Mouse (Mus musculus) lung, postnatal 4 days (tissue): ENCODE data around the gene Gjb5.
A peak's percentile ranks its signal among the peaks of the same experiment; 100 is the strongest.

Experiments used
- DNase-seq, 2 experiments: peaks; one replicate each; pipeline ENCODE4 v3.0.0; 2021

Gjb5 gene

DNA sequence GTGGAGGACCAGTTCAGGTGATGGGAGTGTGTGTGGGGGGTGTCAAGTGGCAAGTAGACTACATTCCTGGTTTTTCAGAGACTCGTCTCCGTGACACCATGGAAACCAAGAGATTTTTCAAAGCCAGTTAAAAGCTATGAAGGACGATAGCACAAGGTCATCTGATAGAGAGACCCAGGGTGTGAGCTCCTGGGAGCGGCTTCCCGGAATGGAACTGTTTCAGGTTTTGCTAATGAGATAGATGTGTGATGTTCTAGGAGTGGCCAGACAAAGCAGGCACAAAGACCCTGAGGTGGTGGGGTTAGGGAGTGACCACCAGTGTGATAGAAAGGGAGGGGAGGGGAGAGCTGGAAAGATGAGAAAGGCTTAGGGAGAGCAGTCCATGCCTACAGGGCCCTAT, 13.0 kb downstream of the Gjb5 start:
- no peak for DNase-seq

DNA sequence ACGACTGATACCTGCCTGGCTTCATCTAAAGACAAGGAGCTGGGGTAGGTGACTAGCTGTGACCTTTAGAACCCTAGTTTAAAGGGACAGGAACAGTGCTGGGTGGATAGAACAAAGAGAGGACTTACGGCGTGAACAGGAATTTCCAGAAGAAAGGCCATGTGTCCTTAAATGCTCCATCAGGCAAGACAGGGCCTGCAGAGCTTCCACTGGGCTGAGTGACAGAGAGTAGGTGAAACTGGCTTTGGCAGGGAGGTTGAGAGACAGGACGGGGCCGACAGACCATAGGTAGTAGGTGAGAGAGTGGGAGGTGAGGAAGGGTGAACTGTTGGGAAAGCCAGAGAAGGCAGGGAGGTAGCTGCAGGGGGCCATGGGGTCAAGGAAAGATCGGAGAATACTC, 16.6 kb downstream of the Gjb5 start:
- no peak for DNase-seq

DNA sequence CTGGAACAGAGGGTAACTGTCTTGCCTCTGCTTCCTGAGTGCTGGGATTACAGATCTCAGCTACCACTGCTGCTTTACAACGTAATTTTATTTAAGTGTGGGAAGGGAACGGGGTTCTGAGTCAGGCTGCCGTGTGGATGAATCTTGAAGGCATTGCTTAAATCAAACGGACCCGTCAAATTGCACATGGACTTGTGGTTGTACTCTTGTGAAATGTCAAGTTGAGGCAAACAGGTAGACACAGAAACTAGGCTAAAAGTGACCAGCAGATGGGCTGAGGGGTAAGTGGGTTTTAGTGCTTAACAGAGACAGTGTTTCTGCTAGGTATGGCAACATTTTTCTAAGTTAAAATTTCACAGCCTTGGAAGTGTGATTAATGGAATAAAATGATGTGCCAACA, 20.3 kb downstream of the Gjb5 start:
- no peak for DNase-seq

DNA sequence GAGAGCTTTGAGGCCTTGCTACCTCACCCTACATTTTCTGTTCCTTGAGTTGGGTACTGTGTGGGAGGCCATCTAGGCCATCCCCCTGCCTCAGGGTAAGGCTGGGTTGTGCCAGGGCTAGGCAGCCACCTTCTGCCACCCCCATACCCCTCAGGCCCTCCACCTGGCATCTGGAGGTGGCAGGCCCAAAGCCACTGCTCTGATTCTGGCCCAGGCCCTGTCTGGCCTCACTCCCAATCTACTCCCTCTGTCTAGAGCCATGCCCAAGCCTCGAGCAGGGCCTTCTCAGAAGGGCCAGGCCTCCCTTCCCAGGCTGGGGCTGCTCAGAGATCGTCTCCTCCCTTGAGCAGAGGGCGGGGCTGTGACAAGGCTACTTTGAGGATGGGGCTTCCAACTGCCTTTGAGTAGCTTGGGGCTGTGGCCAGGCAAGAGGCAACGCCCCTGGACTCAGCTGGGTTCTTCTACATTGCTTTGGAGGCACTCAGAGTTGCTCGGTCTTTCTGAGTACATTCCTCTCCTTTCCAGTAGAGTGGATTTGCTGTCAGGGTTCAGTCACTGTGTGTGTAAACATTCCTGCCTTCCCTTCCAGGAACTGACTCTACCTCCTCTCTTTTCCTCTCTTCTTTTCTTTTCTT, 23.0 kb downstream of the Gjb5 start:
- peak in 1 of 2 experiments; percentile 43 for DNase-seq

DNA sequence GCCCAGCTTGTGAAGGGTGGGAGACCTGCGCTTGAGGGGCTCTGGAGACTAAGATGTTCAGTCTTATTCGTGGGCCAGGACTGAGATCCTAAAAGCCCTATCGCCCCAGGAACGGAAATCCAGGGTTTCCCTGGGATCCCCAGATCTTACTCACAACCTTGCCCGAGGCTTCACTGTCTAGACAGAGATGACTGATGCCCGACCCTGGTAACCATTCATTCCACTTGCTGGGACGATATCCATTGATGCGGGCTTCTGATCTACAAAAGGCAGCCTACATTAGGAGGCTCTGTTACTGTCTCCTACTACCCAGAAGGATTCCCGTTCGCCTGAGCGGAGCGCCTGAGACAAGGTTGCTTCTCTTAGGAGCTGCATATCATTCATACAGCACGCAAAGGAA, 26.8 kb downstream of the Gjb5 start:
- no peak for DNase-seq

DNA sequence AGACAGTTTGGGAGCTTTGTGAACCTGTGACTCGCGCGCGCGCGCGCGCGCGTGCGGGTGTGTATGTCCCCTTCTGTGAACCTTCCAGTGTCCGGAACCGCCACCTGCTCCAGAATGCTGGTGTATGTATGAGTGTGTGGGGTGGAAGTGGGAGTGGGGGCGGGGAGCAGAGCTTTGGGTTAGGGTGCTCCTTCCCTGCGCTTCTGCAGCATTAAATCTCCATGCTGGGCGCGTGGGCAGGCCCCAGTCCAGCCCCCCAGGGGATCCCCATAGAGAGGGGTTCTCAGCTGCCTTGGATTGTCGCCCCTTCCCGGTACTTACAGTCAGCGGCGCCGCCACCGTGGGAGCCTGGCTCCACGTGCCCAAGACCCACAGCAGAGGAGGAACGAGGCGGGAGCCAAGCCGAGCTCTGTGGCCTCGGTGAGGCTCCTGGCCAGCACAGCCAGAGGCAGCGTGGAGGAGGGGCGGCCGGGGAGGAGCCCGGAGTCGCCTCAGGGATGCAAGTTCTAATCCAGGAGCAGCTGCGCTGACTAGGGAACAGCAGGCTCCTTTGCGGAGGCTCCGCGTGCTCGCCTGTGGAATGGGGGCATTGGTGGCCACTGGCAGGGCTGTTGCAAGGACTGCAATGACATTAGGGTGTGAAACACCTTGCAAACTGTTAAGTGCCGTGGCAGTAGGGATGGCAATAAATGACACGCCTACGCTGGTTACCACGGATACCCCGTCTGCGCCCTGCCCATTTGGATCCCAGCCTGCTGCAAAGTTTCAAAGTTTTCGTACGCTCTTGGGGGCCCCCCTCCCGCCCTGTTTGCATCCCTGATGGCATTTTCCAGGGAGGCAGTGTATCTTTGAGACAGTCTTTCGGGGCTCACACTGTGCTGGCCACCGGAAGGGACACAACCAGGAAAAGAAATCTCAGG, 27.5 kb downstream of the Gjb5 start, which contains the start of gene Gjb3:
Gjb3 (minus strand) TSS at position 664 of the 920 bp plus-strand sequence.
- DNase-seq: no peak

DNA sequence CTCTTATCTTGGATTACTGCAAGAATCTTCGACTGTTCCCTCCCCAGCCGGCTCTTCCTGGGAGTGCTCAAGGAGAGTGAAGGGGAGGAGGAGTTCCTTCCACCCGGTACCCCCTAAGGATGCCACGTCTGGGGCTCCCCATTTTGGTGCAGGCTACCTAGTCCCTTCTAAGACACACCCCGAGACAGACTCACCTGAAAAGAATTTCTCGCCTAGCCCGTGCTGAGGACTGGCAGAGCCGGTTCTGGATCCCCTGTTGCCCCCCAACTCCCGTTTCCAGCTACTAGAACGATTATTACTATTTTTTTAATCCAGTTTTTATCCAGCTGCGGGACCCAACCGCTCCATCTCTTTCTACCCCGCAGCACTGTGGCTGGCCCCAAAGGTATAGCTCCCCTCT, 28.2 kb downstream of the Gjb5 start:
- no peak for DNase-seq

DNA sequence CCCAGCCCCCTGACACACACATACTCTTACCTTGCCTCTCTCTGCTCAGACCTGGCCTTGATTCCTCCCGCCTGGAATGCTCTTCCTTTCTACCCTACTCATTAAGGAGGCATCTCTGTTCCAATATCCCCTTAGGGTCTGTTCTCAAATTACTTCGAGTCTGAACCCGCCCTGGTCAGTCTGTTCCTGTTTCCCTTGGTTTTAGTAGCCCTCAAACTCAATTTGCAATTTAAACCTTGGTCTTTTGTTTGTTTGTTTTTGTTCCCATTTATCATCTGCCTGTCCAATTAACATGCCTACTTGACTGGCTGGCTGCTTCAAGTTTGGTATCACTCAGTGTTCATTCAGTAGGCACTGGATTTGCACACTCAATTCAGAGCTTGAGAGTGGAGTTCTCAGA, 28.9 kb downstream of the Gjb5 start:
- DNase-seq: no peak

DNA sequence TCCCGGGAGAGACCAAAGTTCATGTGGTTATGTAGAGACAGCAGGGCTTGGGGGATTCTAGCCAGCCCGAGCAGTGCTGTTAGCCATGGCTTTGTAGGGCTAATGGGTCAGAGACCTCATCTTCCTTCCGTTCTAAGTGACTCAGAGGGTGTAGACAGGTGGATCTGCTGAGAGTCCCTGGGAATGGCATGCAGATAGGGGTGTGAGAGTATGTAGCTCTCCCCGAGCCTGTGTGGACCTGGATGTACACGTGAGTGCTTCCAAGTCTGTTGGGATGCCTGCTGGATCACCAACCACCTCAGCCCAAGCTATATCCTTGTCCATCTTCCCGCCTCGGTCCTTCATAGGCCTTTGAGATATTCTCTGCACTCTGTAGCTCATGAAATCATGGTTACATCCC, 29.6 kb downstream of the Gjb5 start:
- no peak for DNase-seq

DNA sequence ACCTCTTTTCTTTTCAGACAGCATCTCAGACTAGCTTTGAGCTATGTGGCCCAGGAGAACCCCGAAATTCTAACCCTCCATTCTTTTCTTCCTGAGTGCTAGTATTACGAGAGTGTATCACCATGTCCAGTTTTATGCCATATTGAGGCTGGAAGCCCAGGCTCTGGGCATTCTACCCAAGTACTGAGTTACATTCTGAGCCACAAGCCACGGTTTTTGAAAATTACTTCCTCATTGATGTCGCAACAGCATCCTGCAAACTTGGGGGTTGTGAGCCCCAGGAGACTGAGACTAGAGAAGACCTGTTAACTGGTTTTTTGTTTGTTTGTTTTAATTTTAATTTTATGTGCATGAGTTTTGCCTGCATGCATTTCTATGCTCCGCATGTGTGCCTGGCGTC, 30.2 kb downstream of the Gjb5 start:
- DNase-seq: no peak

DNA sequence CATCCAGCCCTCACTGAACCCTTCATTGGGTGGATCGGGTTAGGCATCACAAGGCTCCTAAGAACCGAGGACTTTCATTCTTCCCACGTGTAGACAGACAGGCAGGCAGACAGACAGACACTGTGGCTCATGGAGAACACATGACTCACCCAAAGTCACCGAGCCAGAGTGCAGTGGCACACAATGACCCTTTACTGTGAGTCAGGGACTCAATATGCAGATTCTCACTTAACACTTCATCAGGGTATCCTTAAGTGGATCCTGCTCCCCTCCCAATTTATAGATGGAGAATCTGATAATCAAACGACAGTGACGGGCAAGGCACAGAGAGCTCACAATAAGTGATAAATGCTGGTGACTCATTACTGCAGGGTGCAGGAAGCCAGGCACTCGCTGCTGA, 30.7 kb downstream of the Gjb5 start:
- no peak for DNase-seq

DNA sequence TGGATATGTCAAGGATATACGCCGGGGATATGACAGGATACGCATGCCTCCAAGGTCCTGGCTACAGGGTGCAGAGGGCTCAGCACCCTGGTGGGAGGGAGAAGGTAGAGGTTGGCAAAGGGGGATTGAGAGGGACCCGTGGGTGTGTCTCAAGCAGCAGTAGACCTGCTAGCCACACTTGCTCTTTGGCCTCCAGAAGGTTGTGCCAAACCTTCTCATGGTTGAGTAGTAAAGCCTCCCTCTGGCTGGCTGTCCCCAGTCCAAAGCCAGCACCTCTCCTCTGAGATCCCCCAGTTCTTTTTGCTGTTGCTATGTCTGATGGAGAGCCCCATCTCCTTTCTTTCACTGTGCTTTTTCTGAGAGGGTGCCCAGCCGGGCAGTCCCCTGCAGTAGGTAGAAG, 32.7 kb downstream of the Gjb5 start:
- no peak for DNase-seq

DNA sequence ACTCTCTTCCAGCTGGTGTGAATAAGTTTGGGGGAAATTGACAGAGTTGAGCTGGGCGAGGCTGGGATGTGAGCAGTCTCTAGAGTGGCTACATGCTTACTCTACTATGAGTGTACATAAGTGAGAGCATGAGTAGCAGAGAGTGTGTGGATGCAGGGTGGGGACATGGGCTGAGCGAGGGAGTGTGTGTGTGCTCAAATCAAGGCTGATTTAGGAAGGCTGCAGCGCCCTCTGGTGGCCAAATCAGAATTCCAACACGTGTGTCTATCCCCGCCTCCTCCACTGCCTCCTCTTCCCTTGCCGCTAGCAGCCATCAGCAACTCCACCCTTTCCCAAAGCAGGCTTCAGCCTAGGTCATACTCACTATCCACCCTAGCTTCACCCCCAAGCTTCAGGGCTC, 33.2 kb downstream of the Gjb5 start:
- peak; percentile 65 to 82 for DNase-seq

DNA sequence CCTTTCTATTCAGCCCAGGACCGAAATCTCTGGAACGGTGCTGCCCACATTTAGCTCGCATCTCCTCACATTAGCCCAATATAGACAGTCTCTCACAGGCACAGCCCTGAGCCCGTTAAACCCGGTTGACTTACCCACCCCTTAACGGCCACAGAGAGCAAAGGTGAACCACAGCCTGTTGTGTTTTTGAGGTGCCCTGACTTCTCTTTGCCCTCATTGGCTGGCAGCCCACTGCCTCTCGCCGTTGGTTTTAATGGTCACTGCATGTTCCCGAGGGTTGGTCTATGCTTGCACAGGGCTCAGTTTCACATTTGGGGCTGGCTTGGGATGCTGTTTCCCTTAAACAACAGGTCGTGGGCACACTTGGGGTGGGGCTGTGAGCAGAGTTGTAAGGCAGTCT, 33.7 kb downstream of the Gjb5 start:
- no peak for DNase-seq

DNA sequence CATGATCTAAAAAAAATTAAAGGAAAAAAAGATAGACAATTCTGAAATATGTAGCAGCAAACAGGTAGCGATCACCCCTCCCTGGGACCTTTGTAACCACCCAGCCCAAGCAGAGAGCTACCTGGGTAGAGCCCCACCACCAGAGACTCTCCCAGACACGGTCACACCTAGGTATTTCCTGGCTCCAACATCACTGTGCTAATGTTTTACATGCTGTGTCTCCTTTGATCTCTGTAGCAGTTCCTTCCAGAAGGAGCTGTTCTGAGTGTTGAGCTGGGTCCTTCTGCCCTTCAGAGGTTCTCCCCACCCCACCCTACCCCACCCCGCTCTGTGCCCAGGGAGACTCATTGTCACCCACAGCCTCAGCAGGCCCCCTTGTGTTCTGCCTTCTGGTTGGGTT, 34.3 kb downstream of the Gjb5 start:
- no peak for DNase-seq

DNA sequence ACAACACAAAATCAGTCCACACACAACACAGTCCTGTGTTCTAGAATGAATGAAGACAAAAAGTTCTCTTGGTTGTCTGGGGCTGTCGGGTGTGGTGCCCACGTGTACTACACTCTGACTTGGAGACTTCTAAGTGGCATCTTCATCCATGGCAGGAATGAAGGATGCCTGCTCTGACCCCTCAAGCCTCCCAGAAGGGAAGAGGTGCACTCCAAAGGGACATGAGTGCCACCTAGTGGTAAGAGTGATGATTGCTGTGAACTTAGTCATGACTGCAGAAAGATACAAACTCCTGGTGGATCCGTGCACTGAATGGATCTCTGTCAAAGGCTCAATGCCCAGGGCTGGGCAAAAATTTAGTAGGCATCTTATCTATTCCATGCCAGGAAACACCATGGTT, 38.4 kb downstream of the Gjb5 start:
- peak in 1 of 2 experiments; percentile 80 for DNase-seq

DNA sequence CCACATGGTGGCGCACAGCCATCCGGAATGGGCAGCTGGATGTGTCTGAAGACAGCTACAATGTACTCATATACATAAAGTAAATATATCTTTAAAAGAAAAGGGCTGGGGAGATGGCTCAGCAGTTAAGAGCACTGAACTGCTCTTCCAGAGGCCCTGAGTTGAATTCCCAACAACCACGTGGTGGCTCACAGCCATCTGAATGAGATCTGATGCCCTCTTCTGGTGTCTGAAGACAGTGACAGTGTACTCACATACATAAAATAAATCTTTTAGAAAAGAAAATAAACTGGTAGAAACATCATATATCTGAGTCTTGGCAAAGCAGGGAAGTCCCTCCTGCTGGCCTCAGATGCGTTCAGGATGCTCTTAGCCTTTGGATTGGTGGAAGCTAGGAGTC, 40.8 kb downstream of the Gjb5 start:
- DNase-seq: no peak

DNA sequence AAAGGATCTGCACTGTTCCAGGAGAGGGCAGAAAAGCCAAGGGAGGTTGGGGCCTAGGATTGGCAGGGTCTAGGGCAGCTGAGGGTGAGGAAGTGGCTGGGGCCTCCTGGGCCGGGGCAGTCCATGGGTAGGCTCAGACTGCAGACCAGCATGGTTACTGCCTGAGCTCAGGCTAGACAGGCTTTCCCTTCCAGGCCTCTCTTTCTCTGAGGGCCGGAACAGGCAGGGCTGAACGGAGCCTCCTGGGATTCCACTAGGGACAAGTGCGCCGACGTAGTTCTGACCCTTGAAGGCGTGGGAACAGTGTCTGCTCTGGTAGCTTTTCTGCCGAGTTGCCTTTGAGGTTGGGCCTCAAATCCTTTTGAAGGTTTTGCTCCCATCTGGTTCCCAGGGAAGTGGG, 42.2 kb downstream of the Gjb5 start:
- no peak for DNase-seq

DNA sequence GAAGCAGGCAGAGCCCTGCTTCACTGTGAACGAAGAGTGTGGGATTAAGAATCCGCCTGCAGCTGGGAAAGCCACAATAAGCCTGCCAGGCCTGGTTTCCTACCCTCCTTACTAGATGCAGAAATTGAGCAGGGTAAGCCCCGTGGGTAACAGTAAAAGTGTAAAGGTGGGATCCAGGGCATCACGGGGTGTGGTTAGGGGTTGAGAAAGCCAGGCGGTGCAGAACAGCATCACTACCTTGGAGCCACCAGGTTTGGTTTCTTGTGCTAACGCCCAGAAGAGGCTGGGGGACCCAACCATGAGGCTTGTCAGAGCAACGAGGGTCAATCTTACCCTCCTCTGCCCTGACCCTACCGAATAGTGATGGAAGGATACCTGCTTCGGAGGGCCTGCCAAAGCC, 43.4 kb downstream of the Gjb5 start:
- no peak for DNase-seq

DNA sequence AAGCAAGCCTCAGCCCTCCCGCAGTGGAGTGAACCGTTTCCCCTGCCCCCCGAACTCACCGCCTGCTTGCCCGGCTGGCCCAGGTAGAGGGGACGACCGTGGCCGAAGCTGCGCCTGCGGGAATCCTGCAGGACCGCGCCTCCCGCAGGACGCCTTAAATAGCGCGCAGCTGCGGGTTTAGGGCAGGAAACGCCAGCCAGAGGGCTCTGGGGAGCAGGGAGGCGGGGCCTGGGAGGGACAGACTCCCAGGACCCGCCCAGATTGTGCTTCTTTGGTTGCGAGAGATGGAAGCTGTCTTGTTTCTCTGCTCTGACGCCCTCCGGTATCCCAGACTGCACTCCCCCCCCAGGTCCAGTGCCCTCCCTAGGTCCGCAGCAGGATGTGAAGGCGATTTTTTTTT, 44.1 kb downstream of the Gjb5 start, which contains the start of gene Gja4:
Gja4 (minus strand) TSS at position 179 of the 400 bp plus-strand sequence.
- DNase-seq: peak; percentile 87 to 91

DNA sequence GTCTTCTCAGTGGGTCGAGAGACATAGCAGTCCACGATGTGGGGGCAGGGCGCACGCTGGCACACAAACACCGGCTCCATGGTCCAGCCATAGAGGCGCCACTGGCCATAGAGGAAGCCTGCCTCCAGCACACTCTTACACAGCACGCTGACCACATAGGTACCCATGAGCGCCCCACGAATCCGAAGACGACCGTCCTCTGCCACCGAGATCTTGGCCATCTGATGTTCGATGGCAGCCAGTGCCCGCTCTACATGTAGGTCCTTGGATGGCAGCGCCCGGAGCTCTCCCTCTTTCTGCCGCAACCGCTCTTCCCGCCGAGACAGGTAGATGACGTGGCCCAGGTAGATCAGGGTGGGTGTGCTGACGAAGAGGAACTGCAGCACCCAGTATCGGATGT, 45.6 kb downstream of the Gjb5 start:
- no peak for DNase-seq

DNA sequence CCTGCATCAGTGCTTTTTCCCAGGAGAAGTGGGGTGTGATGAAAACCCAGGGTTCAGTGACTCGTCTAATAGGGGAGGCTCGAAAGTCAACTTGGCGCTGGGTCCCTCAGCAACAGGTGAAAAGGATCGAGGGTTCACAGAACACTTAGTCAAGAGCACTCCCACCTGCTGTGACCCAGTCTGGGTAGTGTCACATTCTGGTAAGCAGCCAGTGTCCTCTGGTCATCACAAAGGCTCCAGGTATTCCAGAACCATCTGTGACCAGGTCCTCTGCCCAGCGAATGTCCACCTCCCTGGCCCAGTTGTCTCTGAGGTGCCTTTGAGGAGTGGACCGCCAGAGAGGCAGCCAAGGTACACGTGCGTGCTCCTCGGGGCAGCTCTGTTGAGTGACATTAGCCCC, 46.4 kb downstream of the Gjb5 start:
- no peak for DNase-seq

DNA sequence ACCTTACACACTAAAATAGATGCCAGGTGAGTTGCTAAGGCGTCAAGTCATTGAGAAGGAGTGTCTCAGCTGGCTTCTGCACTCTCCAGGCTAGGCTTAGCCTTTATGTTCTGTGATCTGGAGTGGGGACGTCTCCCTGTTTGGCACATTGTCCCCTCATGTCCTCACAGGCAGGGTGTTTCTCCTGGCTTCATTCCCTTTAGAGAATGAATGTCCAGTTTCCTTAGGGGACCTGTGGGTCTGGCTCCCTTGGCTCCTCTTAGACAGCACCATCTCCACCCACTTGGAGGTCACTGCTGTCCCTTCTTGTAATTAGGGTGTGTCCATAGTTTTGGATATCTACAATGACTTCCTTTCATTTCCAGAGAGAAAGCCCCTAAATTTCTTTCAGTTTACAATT, 51.1 kb downstream of the Gjb5 start:
- DNase-seq: no peak
